Mouse (Mus musculus): ENCODE results near the gene Fv1.

Fv1 gene

DNA sequence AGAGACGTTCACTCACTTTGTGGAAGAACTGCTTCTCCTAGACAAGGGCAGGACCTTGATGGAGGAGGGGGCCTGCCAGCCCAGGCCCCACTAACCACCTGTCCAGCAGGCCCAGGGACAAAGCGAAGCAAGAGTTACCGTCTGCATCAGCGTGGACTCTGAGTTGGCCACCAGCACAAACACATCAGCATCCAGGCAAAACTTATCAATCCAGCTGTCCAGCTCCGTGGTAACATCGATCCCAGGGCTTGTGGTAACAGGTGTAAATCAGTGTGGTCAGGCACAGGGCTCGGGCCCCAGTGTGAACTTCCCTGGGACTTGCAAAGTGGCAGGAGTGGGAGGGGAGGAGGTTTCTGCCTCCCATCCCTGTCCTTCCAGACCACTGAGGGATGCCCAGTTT lies 18.5 kb downstream of the Fv1 start:
- no peak for DNase-seq

DNA sequence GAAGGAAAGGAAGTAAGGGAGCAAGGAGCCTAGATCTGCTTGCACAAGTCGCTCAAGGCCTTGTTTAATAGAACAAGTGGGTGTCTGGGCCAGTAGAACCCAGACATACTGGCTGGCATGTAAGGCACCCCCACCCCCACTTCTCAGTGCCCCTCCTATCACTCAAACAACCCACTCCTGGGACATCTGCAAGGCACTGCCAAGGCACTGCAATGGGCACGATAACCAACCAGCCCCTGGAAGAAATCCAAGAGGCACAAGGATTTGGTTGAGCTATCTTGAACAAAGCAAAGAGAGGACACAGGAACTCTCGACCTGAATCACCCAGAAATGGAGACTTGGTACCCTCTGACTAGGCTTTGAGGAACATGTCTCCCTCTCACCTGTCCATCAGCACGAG lies 19.5 kb downstream of the Fv1 start:
- no peak for DNase-seq

DNA sequence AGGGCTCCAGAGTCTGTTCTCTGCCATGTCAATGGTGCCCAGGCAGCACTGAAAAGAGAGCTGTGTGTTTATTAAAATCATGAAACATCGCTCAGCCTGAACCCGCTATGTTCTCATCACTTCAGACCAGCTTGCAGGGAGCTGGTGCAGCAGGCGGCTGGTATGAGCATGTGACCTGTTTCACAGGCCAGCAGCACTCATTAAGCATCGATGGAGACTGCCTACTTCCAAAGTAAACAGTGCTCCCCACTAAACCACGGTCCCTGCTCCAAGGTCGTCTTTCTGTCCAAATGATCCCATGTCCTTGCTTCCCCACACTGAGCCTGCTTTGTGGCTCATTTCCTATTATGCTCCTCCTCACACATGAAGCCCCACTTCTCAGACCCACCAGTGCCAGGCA lies 21.6 kb downstream of the Fv1 start:
- no peak for DNase-seq

DNA sequence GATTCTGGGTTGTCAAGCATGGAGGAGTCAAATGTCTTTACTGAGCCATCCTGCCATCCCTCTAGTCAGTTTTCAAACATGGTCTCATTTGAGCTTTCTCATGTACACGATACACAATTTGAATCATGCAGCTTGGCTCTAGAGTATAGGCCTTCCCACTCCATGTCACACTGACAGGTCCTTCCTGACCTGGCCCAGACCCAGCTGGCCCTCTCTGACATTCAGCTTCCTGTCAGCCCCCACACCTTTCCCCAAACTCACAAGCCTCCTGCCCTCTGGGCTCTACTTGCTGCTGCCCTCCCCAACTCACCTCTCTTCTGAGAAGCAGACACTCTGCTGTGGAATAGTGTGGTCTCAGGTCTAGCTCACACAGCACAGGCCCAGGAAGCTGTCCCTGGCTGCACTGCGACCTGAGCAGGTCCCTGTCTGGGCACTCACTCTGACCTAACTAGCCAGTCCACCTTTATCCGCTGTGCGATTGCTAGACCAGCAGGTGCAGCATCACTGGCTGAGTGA lies 27.1 kb downstream of the Fv1 start:
- DNase-seq, result no peak

DNA sequence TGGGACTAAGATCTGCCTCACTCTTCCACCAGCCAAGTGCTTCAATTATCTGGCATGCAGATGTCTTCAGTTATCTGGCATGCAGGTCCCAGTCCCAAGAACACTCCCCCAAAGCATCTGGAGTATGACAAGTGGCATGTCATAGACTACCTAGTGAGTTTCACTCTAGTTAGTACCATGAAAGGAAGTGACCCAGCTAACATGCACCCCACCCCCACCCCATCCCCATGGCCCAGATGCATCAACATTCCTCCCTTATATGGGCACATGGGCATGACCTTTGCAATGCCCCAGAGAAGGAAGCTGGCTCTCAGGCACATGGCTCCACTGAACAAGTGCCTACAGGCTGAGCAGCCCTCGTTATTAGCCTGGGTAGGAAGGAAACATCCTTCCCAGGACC lies 27.6 kb downstream of the Fv1 start:
- DNase-seq, result no peak

DNA sequence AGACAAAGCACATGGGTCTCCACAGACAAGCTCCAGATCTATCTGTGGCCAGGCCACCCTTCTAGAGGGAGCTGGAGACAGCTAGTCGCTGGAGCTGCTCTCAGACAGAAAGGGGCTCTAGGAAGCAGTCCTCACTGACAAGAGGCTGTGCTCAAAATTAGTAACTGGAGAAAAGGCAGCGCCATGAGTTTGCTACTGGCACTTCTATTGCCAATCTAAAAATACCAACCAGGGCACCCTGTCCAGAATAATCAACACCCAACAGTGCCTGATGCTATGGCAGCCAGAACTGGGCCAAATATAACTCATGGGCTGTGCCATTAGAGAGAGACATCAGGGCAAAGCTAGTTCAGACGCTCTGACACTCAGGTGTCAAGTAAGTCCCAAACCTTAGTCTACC lies 28.6 kb downstream of the Fv1 start:
- no peak for DNase-seq

DNA sequence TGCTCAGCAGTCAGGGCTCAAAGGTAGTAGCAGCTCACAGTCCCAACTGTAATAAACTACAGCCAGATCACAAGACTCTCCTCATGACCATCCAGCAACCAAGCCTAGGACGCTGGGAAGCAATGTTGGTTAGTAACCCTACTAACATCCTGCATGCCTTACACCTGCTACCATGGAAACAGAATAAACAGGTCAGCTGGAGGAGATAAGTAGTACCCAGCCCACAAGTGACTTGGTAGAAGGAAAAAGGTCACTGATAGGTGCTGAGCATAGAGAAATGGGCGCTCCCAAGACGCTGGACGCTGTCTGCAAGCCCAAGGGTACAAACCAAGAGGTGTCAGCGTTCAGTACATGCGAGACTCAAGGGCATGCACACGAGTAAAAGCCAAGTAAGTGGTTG lies 31.7 kb downstream of the Fv1 start:
- no peak for DNase-seq

DNA sequence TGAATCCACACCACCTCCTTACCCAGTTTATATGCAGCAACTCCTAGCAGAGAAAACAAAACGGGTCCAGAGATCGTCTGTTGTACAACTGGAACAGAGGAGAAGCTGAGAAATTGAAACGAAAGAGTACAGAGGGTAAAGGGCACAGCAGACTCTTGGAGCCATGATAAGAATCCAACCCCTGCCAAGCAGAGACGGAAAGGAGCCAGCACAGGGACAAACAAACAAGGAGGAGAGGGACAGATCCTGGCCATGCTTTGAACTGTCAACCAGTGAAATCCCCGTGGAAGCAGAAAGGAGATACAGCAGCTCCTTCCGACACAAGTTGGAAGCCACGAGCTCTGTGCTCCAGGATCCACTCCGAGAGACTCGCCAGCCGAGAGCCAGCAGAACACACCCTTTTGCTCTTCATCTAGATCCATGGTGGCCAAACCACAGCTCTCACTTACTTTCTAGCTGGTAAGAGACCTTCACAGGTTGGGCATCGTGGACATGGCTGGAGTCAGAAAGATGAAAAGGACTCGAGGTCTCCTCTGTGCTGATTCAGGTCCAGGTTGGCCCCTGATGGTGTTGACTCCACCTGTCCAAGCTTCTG lies 34.2 kb downstream of the Fv1 start:
- DNase-seq, result no peak

DNA sequence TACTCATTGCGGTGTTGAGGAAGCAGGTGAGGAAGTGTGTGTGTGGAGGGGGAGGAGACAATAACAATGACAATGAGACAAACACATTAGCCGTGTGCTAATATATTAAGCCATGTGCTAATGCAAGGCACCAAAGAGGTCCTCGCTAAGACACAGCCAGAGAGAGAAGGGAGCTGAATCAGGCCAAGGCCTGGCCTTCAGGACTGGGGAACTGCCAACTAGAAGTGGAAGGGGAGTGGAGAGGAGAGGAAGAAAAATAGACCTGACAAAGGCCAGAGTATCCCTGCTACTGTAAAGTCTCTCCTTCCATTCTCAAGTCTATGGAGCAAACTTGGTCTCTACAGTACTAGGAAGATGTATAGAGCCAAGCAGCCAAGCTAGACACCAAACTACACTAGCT lies 34.8 kb downstream of the Fv1 start:
- DNase-seq, result no peak

DNA sequence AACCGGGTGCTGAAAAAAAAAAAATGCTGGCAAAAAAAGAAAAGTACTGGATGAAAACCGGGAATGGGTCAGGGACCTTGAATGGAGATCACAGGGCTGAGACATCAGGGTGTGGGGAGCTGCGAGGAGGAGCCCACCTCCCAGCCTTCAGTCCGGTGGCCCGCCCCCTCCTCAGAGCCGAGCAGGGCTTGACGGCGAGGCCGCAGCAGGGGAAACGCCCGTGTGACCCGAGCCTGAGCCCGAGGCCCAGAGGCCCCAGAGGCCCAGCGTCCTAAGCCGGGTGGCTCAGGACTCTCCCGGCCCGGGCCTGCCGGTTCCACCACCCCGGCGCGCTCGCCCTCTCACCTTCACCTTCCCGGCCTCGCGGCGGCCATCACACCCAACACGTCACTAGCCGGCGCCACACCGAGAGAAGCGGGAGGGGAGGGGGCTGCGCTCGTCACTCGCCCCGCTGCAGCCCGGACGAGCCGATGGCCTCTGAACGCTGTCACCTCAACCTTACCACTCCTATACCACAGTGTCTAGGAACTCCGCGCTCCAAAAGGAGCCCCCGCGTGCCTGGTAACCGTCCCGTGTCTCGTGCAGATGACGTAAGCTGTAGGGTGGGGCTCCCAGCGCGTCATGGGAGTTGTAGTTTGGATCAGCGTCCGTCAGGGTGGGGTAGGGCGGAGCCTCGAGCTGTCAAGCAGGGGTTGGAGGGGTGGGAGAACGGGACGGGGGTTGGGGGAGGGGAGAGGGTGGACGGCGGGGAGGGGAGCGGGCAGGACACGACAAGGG lies 35.7 kb downstream of the Fv1 start, which contains the start of gene Mfn2:
TSS of gene Mfn2 (minus strand) at position 392 of the 777 bp plus-strand sequence.
- peak; percentile 91 for DNase-seq

DNA sequence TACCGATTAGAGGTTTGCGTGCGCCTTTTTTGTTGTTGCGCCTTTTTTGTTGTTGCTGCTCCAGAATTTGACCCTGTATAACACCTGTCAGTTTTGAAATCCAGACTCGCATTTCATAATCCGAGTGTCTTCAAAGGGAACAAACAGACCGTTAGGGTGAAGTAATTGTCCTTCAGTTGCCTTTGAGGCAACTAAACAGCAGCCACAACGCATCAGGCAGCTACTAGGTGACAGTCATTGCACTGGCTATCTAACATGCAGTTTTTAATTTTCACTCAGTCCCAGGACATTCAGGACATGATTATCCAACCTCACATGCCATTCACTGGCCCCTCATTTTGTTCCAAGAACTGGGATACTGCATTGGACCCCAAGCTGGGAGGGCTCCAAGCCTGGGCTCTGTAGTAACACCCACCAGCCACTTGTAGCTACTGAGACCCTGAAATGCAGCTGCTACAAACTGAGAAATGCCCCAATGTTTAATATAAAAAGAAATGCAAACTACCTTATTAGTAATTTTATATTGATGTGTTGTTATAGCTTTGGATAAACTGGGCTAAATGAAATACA lies 36.4 kb downstream of the Fv1 start:
- DNase-seq, result no peak

DNA sequence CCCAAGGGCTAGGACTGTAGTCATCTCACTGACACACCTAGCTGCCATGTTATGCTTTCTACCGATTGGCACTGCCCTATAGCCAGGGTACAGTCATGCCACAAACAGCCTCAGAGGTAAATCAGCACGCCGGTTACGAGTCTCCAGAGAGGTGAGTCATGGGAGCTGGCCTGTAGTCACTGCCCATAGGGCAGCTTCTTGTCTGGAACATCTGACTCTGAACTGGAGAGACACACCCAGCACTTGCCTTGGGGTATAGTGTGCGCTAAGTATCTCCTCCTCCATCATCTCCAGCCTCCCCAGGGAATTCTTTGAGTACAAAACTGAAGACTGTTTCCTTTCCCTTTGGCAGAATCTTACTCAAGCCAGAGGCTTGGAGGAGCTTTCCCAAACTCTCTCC lies 37.5 kb downstream of the Fv1 start:
- DNase-seq, result no peak

DNA sequence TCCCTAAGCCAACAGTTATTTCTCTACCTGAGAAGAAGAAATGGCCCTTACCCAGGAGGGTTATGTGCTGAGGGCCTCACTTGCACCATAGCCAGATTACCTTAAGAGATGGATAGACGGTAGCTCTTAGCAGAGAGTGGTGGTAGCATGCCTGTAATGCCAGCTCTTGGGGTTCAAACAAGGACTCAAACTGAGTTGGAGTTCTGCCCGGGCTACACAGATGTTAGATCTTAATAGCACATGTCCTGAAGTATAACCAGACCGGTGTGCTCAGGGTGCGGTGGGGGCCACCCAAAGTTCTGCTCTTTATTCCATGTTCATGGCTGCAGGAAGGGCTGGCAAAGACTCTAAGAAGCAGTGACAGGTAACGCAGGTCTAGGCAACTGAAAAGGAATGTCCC lies 40.7 kb downstream of the Fv1 start:
- no peak for DNase-seq

DNA sequence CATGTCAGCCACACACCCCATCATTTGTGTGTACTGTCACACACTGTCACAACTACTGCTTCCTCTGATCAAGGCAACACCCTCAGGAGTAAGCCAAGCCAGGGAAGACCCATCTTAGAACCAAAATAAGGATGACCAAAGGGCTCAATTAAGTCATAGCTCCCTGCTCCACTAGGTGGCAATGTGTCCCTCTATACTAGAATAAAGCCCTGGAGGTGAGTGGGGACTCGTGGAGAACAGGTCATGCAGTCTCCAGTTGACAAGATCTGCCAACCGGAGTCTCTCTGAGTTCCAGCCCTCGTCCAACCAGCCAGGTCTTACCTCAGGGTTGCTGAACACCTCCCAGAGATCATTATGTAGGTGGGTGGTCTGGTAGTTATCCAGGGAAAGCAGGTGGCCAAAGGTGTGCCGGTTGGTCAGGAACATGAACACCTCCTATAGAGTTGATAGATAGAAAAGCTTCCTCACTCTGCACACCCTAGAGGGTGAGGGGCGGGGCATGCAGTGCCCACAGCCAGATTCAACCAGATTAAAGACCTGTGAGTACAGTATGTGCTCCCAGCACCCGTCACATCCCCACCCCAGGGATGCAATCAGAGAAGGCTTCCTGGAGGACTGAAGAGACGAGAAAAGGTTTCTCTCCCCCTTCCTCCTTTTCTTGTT lies 49.8 kb downstream of the Fv1 start:
- DNase-seq, result peak; percentile 19 to 40
